Mouse (Mus musculus) ES-Bruce4 (cell line): Measurements from ENCODE around the gene Akr1c19.

ENCODE experiments used
- CTCF ChIP-seq: IDR thresholded peaks from one replicate; pipeline ENCODE4 v1.8.1; 2011; ENCODE audit warnings: low read depth, low read length
- EP300 ChIP-seq: IDR thresholded peaks from 2 replicates; pipeline ENCODE4 v1.6.1; 2011; ENCODE audit warnings: low read depth, low read length; ENCODE audit not compliant: insufficient read depth

DNA sequence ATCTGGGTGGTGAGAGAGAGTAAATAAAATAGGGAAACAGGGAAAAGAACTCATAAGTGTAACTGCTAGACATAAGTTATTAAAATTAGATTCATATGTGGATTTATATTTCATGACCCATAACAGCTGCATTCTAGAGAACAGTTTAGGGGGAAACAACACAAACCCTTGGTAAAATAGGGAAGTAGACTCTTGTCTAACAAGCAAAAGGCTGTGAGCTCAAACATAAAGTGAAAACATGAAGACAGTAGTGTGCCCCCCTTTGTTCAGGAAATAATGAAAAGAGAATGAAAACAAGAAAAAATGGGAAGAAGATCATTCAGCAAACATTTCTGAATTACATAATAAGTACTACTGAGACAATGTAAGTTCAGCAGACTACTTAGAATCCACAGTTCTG lies 42.4 kb downstream of the Akr1c19 start:
- TF ChIP-seq EP300 = no peak
- no peak for TF ChIP-seq CTCF
